9 mouse cellular contexts compared by ENCODE assay signal in genomic region chr13:114980831-114981419, GRCm38 (mm10). TPM values are rescaled to one million over a fixed set of nuclear protein-coding genes. Genes with fewer than 3 reads are reported as not detected.
DNase-seq lines count a peak whose midpoint lies in the region; TF ChIP-seq lines count a peak whose summit lies in the region.
"Had no signal": no experiment of that assay in that cellular context is flagged by ENCODE, and none has a peak within 500 bp of the region (broad histone marks: within the 10 kb centered on the region; RNA-seq: fewer than 3 reads in every experiment).

No protein-coding gene starts in this region.

- intact Hi-C loops in gastrocnemius, postnatal 36 days (cut with DNase I) = no loop called here

- peak; percentile 36; the same call in 1 of the 2 replicates for TF ChIP-seq CTCF in brain, embryonic 14.5 days (IDR thresholded peaks at IDR 0.05; ENCODE audit: borderline replicate concordance, extremely low read depth, insufficient read depth, insufficient read length)

- no peaks in the 10 kb centered on the region for H3K36me3 ChIP-seq in ES-E14 (ENCODE audit: control insufficient read depth, insufficient read depth, low read length, poor library complexity, severe bottlenecking)

- no peak overlapping the region for H3K9ac ChIP-seq in ES-E14 (ENCODE audit: insufficient read depth, low read depth, low read length, poor library complexity, severe bottlenecking)

- DNase-seq in kidney, postnatal 36 days = peak; percentile 22 to 50
- no peak for DNase-seq in kidney, adult 18-20 months
- peak; percentile 40 for DNase-seq in ES-E14 (ENCODE audit: low read depth, low spot score)
- DNase-seq in brain, embryonic 14.5 days (ENCODE audit: low read depth) = peak; percentile 57
- DNase-seq in lung, postnatal 36 days = peak; percentile 75
- no peak for DNase-seq in gastrocnemius, postnatal 36 days
- DNase-seq in adrenal gland, adult 8-10 months = no peak
- DNase-seq: cerebellum, adult 18-20 months; right cerebral cortex, postnatal 25 days had no signal

- in situ Hi-C loops in ES-E14 (cut with MboI; ENCODE audit: low sequenced_read_pairs in 2 of 2, unreplicated experiment in 2 of 2) = no loop called here

- 0 out of 4 replicates have a peak, but pooled peaks cover 0 to 2% of the 10 kb centered on the region in 2 experiments for H3K4me1 ChIP-seq in ES-E14 (ENCODE audit: control insufficient read depth in 2 of 2, insufficient read depth in 2 of 2, low read length in 2 of 2, poor library complexity in 1 of 2)

- no peak for TF ChIP-seq POLR2A in brain, embryonic 14.5 days (IDR thresholded peaks at IDR 0.05; ENCODE audit: borderline replicate concordance, extremely low read depth, insufficient read depth, insufficient read length, poor library complexity, severe bottlenecking)

- no peak overlapping the region for H3K4me3 ChIP-seq in ES-E14 (ENCODE audit: insufficient read depth in 1 of 2, low read depth in 1 of 2, low read length in 2 of 2, poor library complexity in 1 of 2, severe bottlenecking in 1 of 2)

- no peaks in the 10 kb centered on the region for H3K9me3 ChIP-seq in ES-E14 (ENCODE audit: control insufficient read depth, insufficient read depth, low read depth, low read length)

- no peak overlapping the region for H3K27ac ChIP-seq in ES-E14 (ENCODE audit: insufficient read depth, low read depth, low read length, poor library complexity, severe bottlenecking)

TF ChIP-seq in ES-E14, 5 proteins besides CTCF, POLR2A, EP300 and RAD21:
- TF ChIP-seq ZC3H11A (IDR thresholded peaks at IDR 0.05; ENCODE audit: borderline replicate concordance, low read depth, low read length) = no peak
- no peak for TF ChIP-seq ZNF384 (IDR thresholded peaks at IDR 0.05; ENCODE audit: low read depth, low read length)
- TF ChIP-seq HCFC1 (IDR thresholded peaks at IDR 0.05; ENCODE audit: borderline replicate concordance, insufficient read depth, low read length) = no peak
- no peak for TF ChIP-seq MAFK (IDR thresholded peaks at IDR 0.05; ENCODE audit: insufficient read depth, low read depth, low read length)
- no peak for TF ChIP-seq CHD2 (IDR thresholded peaks at IDR 0.05; ENCODE audit: low read depth, low read length)
TF ChIP-seq in ES-E14: peak in this region for 0.

RNA-seq across cellular contexts. Expression of gene Itga2, which starts 49.0 kb away (rescaled TPM):
- total RNA-seq in ES-E14 (2012; rRNA removed) = 0.11 and 0.31 TPM in 2 replicates
- polyA plus RNA-seq in brain, embryonic 14.5 days (2012; rRNA removed) = 1.1 and 2.1 TPM in 2 replicates
- under 1 TPM; 0.74 to 0.79 TPM for total RNA-seq in gastrocnemius, postnatal 36 days (2021)
- 1 to 10 TPM in 2 of 4 experiments, under 1 TPM in 2; 0.52 to 1.8 (median 1.2) TPM for total RNA-seq in adrenal gland, adult 8-10 months (2022)

Comparison
In these comparisons a context has a peak if more than half of its experiments do, and no peak if none do; other contexts are left out.
1. DNase-seq: peak in kidney, postnatal 36 days (2 of 2), ES-E14 (single experiment), brain, embryonic 14.5 days (single experiment) and lung, postnatal 36 days (single experiment); none in kidney, adult 18-20 months (single experiment), gastrocnemius, postnatal 36 days (0 of 2) and adrenal gland, adult 8-10 months (single experiment).